Mouse (Mus musculus): ENCODE results near the gene Prc1.

Gene Prc1

GRCm38 (mm10) chr7:80294062-80294763 is at the start of gene Prc1:
TSS of gene Prc1 (plus strand) at chr7:80294450.
- DNase-seq (ENCODE audit: low spot score in 2 of 2): peak; percentile 98 to 99

DNA sequence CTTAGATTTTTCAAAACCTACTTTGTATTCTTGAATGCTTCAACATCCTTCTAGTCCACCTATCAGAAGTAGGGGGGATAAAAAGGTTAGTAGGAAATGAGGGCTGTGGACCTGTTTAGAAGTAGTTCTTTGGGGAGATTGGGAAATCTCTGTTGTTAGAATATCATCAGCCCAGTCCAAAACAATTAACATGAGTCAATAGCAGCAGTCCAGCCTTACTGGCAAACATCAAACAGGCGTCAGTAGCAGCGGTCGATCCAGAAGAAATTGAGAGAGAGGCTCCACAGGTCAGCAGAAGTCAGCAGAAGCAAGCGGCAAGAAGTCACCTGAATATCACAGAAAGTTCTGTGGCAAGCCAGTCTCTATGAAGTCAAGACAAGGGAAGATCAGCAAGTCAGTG is 49.4 kb upstream of the Prc1 start:
- DNase-seq (ENCODE audit: low spot score in 2 of 2): no peak

- peak; percentile 85 to 91 for DNase-seq (ENCODE audit: low spot score in 2 of 2)
Observed at GRCm38 (mm10) chr7:80246148-80246721, 48.0 kb upstream of the Prc1 start, which contains the start of gene Ttll13. TSS of gene Ttll13 (plus strand) at chr7:80246376.

DNA sequence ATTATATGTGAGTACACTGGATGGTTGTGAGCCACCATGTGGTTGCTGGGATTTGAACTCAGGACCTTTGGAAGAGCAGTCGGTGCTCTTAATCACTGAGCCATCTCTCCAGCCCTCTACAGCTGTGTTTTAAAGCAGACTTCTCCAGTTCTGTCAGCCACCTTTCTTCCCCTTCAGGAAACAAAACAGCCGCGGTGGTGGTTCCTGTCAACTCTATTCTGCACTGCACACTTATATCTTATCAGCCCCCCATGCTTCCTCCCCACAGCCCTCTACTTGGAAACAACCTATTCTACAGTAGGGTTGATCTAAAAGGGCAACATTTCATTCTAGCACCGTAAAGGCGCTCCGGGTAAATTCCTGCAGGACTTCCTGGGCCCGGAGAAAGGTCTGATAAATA is 47.4 kb upstream of the Prc1 start:
- DNase-seq (ENCODE audit: low spot score in 2 of 2): no peak

- no peak for DNase-seq (ENCODE audit: low spot score in 2 of 2)
Observed at GRCm38 (mm10) chr7:80252437-80252836, 41.8 kb upstream of the Prc1 start.

- DNase-seq (ENCODE audit: low spot score in 2 of 2): no peak
Observed at GRCm38 (mm10) chr7:80252886-80253285, 41.4 kb upstream of the Prc1 start.

GRCm38 (mm10) chr7:80255981-80256380 is 38.3 kb upstream of the Prc1 start:
- no peak for DNase-seq (ENCODE audit: low spot score in 2 of 2)

GRCm38 (mm10) chr7:80257706-80258105 is 36.5 kb upstream of the Prc1 start:
- DNase-seq (ENCODE audit: low spot score in 2 of 2): no peak

GRCm38 (mm10) chr7:80260625-80261371 is 33.5 kb upstream of the Prc1 start, which contains the start of gene Ngrn:
TSS of gene Ngrn (plus strand) at chr7:80261215.
- peak; percentile 59 to 77 for DNase-seq (ENCODE audit: low spot score in 2 of 2)

DNA sequence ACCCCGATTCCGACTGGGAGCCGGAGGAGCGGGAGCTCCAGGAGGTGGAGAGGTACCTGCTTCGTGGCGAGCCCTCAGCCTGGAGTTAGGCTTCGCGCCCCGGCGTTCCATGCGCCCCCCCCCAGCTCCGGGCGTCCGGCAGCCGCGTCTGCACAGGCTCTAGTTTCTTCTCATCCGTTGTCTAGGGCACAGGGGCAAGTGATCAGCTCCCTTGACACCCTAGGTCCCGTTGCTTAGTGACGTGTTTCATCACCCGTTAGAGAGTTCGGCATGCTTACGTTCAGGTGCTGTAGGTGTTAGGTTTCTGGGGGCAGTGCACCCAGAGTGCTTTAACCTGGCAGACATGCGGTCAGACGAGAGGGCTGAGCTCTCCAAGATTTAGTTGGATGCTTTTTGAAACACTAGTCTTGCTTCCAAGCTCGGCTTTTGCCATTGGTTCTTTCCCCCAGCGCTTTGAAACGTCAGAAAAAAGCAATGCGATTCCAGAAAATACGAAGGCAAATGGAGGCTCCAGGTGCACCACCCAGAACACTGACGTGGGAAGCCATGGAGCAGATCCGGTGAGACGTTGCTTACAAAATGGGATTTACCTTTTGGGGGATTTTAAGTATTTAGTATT is 32.8 kb upstream of the Prc1 start:
- DNase-seq (ENCODE audit: low spot score in 2 of 2): no peak

DNA sequence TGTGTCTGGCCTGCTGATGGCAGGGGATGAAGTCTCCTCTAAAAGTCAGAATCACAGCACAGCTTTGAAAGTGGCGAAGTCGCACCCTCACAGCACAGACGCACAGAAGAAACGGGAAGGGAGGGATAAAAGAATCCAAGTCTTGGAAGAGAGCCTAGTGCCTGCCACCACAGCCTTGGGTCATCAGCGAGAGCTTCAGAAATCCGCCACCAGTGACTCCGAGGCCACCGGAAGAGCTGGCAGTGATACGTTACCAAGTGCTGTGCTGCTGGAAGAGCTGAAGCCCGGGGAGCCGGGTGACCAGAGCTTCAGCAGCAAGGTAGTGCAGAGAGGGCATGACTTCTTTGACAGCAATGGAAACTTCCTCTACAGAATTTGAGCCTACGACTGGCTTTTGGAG is 29.6 kb upstream of the Prc1 start:
- DNase-seq (ENCODE audit: low spot score in 2 of 2): no peak

DNA sequence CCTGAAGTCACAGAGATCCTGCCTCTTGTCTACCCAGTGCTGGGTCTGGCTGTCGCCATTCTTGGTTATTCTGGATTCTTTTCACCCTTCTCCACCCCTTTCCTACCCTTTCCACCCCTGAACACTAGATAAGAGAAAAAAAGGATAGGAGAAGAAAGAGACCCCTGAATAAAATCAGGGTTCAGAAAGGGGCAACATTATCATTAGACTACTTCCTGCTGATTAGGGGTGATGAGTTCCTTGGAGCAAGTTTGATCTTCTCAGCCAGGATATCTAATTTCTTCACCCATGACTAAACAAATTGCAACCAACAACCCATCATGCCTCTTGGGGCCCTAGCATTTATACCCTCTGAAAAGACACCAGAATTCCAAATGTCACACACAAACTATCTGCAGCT is 26.5 kb upstream of the Prc1 start:
- no peak for DNase-seq (ENCODE audit: low spot score in 2 of 2)

GRCm38 (mm10) chr7:80268897-80269750 is 25.1 kb upstream of the Prc1 start, which contains the start of gene Vps33b:
TSS of gene Vps33b (plus strand) at chr7:80269649.
- DNase-seq (ENCODE audit: low spot score in 2 of 2): peak; percentile 94 to 95

- peak in 1 of 2 experiments; percentile 15 for DNase-seq (ENCODE audit: low spot score in 2 of 2)
Observed at GRCm38 (mm10) chr7:80269751-80270255, 24.4 kb upstream of the Prc1 start.

DNA sequence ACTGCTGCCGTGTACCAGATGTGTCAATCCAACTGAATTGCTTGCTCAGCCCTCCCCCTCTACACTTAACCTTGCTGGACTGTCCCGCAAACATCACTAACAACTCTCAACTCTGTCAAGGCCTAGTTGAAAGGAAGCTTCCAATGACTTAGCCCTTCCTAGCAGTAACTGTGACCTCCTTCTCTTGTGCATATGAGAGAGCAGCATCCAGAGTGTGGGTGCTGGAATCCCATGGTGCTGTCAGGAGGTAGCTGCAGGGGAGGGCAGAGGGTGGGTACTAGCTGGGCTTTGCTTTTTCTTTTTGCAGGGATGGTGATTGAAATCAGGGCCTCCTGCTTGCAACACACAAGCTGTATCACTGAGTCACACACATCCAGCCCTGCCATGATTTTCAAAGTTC is 20.8 kb upstream of the Prc1 start:
- no peak for DNase-seq (ENCODE audit: low spot score in 2 of 2)

DNA sequence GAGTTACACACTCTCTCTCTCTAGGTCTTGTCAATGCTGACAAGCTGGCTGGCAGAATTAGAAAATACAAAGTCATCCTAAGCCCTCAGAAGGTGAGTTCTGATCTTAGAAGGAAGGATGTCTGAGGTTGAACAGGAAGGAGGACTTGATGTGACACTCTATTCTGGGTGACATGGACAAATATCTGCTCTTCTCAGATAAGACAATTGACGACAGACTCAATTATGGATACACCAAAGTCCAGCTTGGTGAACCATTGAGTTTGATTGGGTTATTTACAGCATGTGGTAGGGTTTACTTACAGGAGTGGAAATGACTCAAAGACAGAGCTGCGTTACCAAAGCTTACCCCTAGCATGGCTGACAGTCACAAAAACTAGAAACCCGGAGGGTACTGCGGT is 17.9 kb upstream of the Prc1 start:
- no peak for DNase-seq (ENCODE audit: low spot score in 2 of 2)

DNA sequence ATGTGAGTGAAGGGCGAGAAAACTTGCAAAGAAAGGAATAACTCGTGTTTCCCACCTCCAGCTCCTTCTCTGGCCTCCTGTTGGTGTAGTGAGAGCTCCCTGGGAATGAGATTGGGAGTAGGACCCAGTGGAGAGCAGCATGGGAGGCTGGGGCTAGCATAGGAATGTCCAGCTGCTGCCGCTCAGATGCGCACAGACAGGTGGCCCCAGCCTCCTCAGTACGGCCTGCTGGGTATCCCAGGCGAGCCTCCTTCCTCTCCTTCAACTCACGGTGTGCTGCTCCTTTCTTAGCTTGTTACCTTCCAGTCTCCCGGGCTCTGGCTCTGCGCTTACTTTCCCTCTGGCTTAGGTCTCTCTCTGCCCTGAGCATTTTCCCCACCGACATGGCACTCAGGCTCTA is 14.2 kb upstream of the Prc1 start:
- DNase-seq (ENCODE audit: low spot score in 2 of 2): no peak

GRCm38 (mm10) chr7:80280998-80281397 is 13.3 kb upstream of the Prc1 start:
- DNase-seq (ENCODE audit: low spot score in 2 of 2): no peak

GRCm38 (mm10) chr7:80281646-80282045 is 12.6 kb upstream of the Prc1 start:
- no peak for DNase-seq (ENCODE audit: low spot score in 2 of 2)

DNA sequence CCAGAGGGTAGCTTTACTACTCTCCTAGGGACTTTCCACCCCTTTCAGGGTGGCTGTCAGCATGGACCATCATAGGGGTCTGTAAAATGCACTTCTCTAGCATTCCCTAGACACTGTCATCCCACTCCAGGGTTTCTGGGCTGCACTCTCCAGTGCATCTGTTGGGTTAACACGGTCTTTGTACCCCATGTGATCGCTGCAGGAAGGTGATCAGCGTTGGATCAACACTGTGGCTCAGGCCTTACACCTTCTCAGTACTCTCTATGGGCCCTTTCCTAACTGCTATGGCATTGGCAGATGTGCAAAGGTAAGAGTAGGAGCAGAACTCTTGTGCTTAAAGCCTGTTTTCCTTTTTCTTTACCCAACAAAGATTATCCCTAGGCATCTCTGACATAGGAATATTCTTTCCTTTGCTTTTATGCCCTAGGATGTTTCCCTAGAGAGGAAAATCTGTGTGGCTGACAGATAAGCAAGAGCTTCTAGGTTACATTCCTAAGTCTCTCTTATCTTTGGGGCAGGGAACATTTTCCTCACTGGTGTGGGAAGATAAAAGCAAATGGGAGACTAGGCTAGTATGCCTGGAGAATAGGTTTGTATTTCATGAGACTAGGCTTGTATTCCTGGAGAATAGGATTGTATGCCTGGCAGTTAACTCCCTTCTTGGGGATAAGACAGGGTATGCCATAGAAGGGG is 10.9 kb upstream of the Prc1 start:
- DNase-seq (ENCODE audit: low spot score in 2 of 2): no peak

GRCm38 (mm10) chr7:80284391-80284790 is 9.9 kb upstream of the Prc1 start:
- DNase-seq (ENCODE audit: low spot score in 2 of 2): no peak
